Mouse (Mus musculus) spleen, adult 2 months (tissue): ENCODE measurements around the gene Dgat2. TPM values are rescaled to one million over a fixed set of nuclear protein-coding genes. Genes with fewer than 3 reads are reported as not detected.

Experiments used
- DNase-seq, 2 experiments: peaks; one replicate each; pipeline versions ENCODE4 v3.0.0 to v3.0.0-alpha.2; 2012 to 2021; ENCODE audit warnings: low spot score in 2 of 2, low read depth in 1 of 2
- H3K27ac ChIP-seq: fragments of 200-500 bp; 2 replicates; pipeline ENCODE4 v1.5.1; 2012; ENCODE audit warnings: low read length, inconsistent platforms; ENCODE audit not compliant: insufficient read depth
- H3K27me3 ChIP-seq: fragments of 200-500 bp; 2 replicates; pipeline ENCODE4 v1.6.1; 2012; ENCODE audit warnings: mild to moderate bottlenecking, moderate library complexity, low read length, inconsistent platforms; ENCODE audit not compliant: control insufficient read depth, insufficient read depth
- H3K36me3 ChIP-seq: fragments of 200-500 bp; 2 replicates; pipeline ENCODE4 v1.6.1; 2012; ENCODE audit warnings: mild to moderate bottlenecking, low read length, inconsistent platforms; ENCODE audit not compliant: control insufficient read depth, insufficient read depth
- H3K4me1 ChIP-seq: fragments of 200-500 bp; 2 replicates; pipeline ENCODE4 v1.6.1; 2011; ENCODE audit warnings: inconsistent platforms; ENCODE audit not compliant: control insufficient read depth, insufficient read depth, insufficient read length
- H3K4me3 ChIP-seq: fragments of 200-500 bp; 2 replicates; pipeline ENCODE4 v1.5.1; 2011; ENCODE audit warnings: mild to moderate bottlenecking, inconsistent platforms; ENCODE audit not compliant: insufficient read depth, insufficient read length; ENCODE audit errors: extremely low read depth
- CTCF ChIP-seq: fragments of 200-500 bp; IDR thresholded peaks from 2 replicates; pipeline ENCODE4 v1.5.1; 2011; ENCODE audit warnings: mild to moderate bottlenecking, inconsistent platforms; ENCODE audit not compliant: insufficient read depth, insufficient read length, insufficient replicate concordance; ENCODE audit errors: extremely low read depth
- POLR2A ChIP-seq: fragments of 200-500 bp; IDR thresholded peaks from 2 replicates; pipeline ENCODE4 v1.6.1; 2011; ENCODE audit warnings: low read depth, low read length, inconsistent platforms
- WGBS: fragments of 180-500 bp; shearing (Covaris S2); methylation state at CpG from one replicate; pipeline ENCODE4 v1.1.7; 2018; 5-methylcytosine and 5-hydroxymethylcytosine counted together
- polyA plus RNA-seq: library from polyadenylated mRNA; depleted of rRNA; stranded (reverse); fragments of >200 nt; gene quantifications from 2 replicates; pipeline ENCODE4 v1.2.3, GENCODE M21; 2012

The Dgat2 gene
- polyA plus RNA-seq, 1 experiment: 12.8 TPM

- H3K36me3 ChIP-seq: no peaks in the 10 kb centered on the region
- H3K27me3 ChIP-seq: no peaks in the 10 kb centered on the region
- TF ChIP-seq CTCF: no peak
- DNase-seq: no peak
- WGBS: 29% methylated on average over 14 of the region's 14 CpGs
- H3K27ac ChIP-seq: no peak overlapping the region
- peak overlapping the region; percentile 58 for H3K4me3 ChIP-seq
- H3K4me1 ChIP-seq: peaks cover 5% of the 10 kb centered on the region; the same call in 1 of the 2 replicates
Measured at GRCm38 (mm10) chr7:99181619-99182431, 694 bp downstream of the Dgat2 start.

GRCm38 (mm10) chr7:99180162-99180561 lies 2.4 kb downstream of the Dgat2 start:
- Histone ChIP-seq H3K27ac (no peak overlapping the region), H3K36me3 (no peaks in the 10 kb centered on the region), H3K4me3 (no peak overlapping the region), H3K27me3 (no peaks in the 10 kb centered on the region), H3K4me1 (peaks cover 5% of the 10 kb centered on the region; the same call in 1 of the 2 replicates)
- 69% methylated on average over 1 of the region's 1 CpGs for WGBS
- no peak for DNase-seq
- TF ChIP-seq CTCF: no peak

GRCm38 (mm10) chr7:99179271-99179670 lies 3.2 kb downstream of the Dgat2 start:
- Histone ChIP-seq H3K4me3 (no peak overlapping the region), H3K27ac (no peak overlapping the region), H3K36me3 (no peaks in the 10 kb centered on the region), H3K27me3 (no peaks in the 10 kb centered on the region), H3K4me1 (peaks cover 5% of the 10 kb centered on the region; the same call in 1 of the 2 replicates)
- WGBS: 88% methylated on average over 9 of the region's 9 CpGs
- no peak for DNase-seq
- no peak for TF ChIP-seq CTCF
- no peak for TF ChIP-seq POLR2A

- Histone ChIP-seq H3K4me3 (no peak overlapping the region), H3K4me1 (no peaks in the 10 kb centered on the region), H3K27ac (no peak overlapping the region), H3K36me3 (no peaks in the 10 kb centered on the region), H3K27me3 (no peaks in the 10 kb centered on the region)
- no peak for DNase-seq
- TF ChIP-seq CTCF (no peak), POLR2A (no peak)
- WGBS: 94% methylated on average over 5 of the region's 5 CpGs
Measured at GRCm38 (mm10) chr7:99177386-99177785, 5.1 kb downstream of the Dgat2 start.

- Histone ChIP-seq H3K36me3 (no peaks in the 10 kb centered on the region), H3K27ac (no peak overlapping the region), H3K27me3 (no peaks in the 10 kb centered on the region), H3K4me3 (no peak overlapping the region), H3K4me1 (no peaks in the 10 kb centered on the region)
- DNase-seq: no peak
- TF ChIP-seq POLR2A (no peak), CTCF (no peak)
- WGBS: 88% methylated on average over 9 of the region's 9 CpGs
Measured at GRCm38 (mm10) chr7:99175666-99176065, 6.9 kb downstream of the Dgat2 start.

GRCm38 (mm10) chr7:99175118-99175517 lies 7.4 kb downstream of the Dgat2 start:
- H3K27me3 ChIP-seq: no peaks in the 10 kb centered on the region
- H3K27ac ChIP-seq: no peak overlapping the region
- H3K4me3 ChIP-seq: no peak overlapping the region
- no peaks in the 10 kb centered on the region for H3K4me1 ChIP-seq
- TF ChIP-seq CTCF: no peak
- no peak for TF ChIP-seq POLR2A
- DNase-seq: no peak
- WGBS: 84% methylated on average over 11 of the region's 11 CpGs
- H3K36me3 ChIP-seq: no peaks in the 10 kb centered on the region

- H3K4me3 ChIP-seq: no peak overlapping the region
- no peaks in the 10 kb centered on the region for H3K36me3 ChIP-seq
- H3K27me3 ChIP-seq: no peaks in the 10 kb centered on the region
- H3K27ac ChIP-seq: no peak overlapping the region
- no peaks in the 10 kb centered on the region for H3K4me1 ChIP-seq
- TF ChIP-seq CTCF (no peak), POLR2A (no peak)
- 93% methylated on average over 4 of the region's 4 CpGs for WGBS
- no peak for DNase-seq
Measured at GRCm38 (mm10) chr7:99174006-99174405, 8.5 kb downstream of the Dgat2 start.
